Mouse (Mus musculus) cerebellum, adult 2 months (tissue): ENCODE results near the gene Nobox.

Experiments
- CTCF ChIP-seq: fragments of 200-500 bp; IDR thresholded peaks from 2 replicates; pipeline ENCODE4 v1.5.1; 2011; ENCODE audit warnings: low read depth, mild to moderate bottlenecking, control low read depth, low read length, moderate library complexity, borderline replicate concordance; ENCODE audit not compliant: insufficient read depth
- POLR2A ChIP-seq: fragments of 200-500 bp; IDR thresholded peaks from 2 replicates; pipeline ENCODE4 v1.6.1; 2011; ENCODE audit warnings: low read length, control low read depth, borderline replicate concordance; ENCODE audit not compliant: insufficient read depth

DNA sequence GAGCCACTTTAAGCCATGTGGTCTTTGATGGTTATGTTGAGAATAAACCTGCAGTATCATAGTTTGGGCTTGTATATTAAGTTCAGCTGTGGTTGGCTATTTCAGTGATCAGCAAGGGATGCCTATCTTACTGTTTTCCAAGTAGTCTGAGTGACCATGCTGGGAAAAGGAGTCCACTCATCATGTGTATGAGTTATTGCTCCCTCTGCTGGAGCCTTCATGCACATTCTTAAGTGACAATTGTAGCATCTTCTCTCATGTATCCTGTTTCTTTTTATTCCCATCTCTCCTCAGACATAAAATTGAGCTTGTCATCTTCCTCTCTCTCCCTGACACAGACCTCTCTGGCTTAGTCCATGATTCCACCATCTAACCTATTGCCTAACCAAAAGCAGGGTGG, 31.1 kb downstream of the Nobox start:
- TF ChIP-seq POLR2A (no peak), CTCF (peak; percentile 16; the same call in 1 of the 2 replicates)
